Mouse (Mus musculus) G1E-ER4 (cell line): Measurements from ENCODE around the gene Pold4. TPM values are rescaled to one million over a fixed set of nuclear protein-coding genes. Genes with fewer than 3 reads are reported as not detected.

Experiments
- GATA1 ChIP-seq: IDR thresholded peaks from one replicate; pipeline ENCODE4 v1.8.0; 2012; ENCODE audit warnings: low read length, inconsistent platforms
- polyA plus RNA-seq: library from polyadenylated mRNA; stranded (reverse); fragments of >175 nt; gene quantifications from 2 replicates; pipeline ENCODE4 v1.2.3, GENCODE M21; 2012

The Pold4 gene
- 21.8 and 24.7 TPM in 2 replicates for polyA plus RNA-seq

GRCm38 (mm10) chr19:4231253-4232185, at the start of gene Pold4:
Gene Pold4 (plus strand): TSS chr19:4231899.
- no peak for TF ChIP-seq GATA1

- TF ChIP-seq GATA1 = no peak
These were observed 48.0 kb upstream of the Pold4 start for GRCm38 (mm10) chr19:4183689-4184088.

GRCm38 (mm10) chr19:4184976-4185975, 46.4 kb upstream of the Pold4 start:
- TF ChIP-seq GATA1 = no peak

GRCm38 (mm10) chr19:4187303-4187702, 44.4 kb upstream of the Pold4 start:
- TF ChIP-seq GATA1 = no peak

GRCm38 (mm10) chr19:4189051-4189620, 42.6 kb upstream of the Pold4 start:
- TF ChIP-seq GATA1 = no peak

GRCm38 (mm10) chr19:4190831-4191334, 40.8 kb upstream of the Pold4 start, which contains the start of gene Tbc1d10c:
Gene Tbc1d10c (minus strand): TSS chr19:4191284.
- TF ChIP-seq GATA1 = no peak

- TF ChIP-seq GATA1 = no peak
These were observed 40.0 kb upstream of the Pold4 start, which contains the start of gene Ppp1ca for GRCm38 (mm10) chr19:4191528-4192250. Gene Ppp1ca (plus strand): TSS chr19:4192065.

- TF ChIP-seq GATA1 = no peak
These were observed 39.3 kb upstream of the Pold4 start for GRCm38 (mm10) chr19:4192251-4192985.

- no peak for TF ChIP-seq GATA1
These were observed 38.6 kb upstream of the Pold4 start for GRCm38 (mm10) chr19:4193129-4193528.

- no peak for TF ChIP-seq GATA1
These were observed 37.5 kb upstream of the Pold4 start for GRCm38 (mm10) chr19:4194021-4194724.

GRCm38 (mm10) chr19:4194776-4195650, 36.7 kb upstream of the Pold4 start:
- no peak for TF ChIP-seq GATA1

- TF ChIP-seq GATA1 = no peak
These were observed 35.7 kb upstream of the Pold4 start for GRCm38 (mm10) chr19:4196048-4196447.
